Mouse (Mus musculus) neural tube, embryonic 15.5 days (tissue): ENCODE results near the gene Eif4e. TPM values are rescaled to one million over a fixed set of nuclear protein-coding genes. Genes with fewer than 3 reads are reported as not detected.
A peak's percentile ranks its signal among the peaks of the same experiment; 100 is the strongest.
"Not testable (repeated sequence)": the region's sequence is repeated elsewhere in the genome, so short reads cannot be mapped to it uniquely, and the experiment has no call there.

ENCODE experiments used
- ATAC-seq: fragments of 200-750 bp; cut with Nextera tagmentation; 2 replicates; pipeline ENCODE4 v1.8.0; 2017; ENCODE audit warnings: mild to moderate bottlenecking, moderate TSS enrichment, moderate library complexity; ENCODE audit not compliant: low FRiP score
- H3K27ac ChIP-seq: fragments of 300-500 bp; sonication (generic); replicated peaks from 2 replicates; pipeline ENCODE4 v1.5.1; 2015; ENCODE audit warnings: mild to moderate bottlenecking, inconsistent platforms
- H3K27me3 ChIP-seq: fragments of 300-500 bp; sonication (generic); replicated peaks from 2 replicates; pipeline ENCODE4 v1.6.1; 2015; ENCODE audit warnings: inconsistent platforms
- H3K36me3 ChIP-seq: fragments of 300-500 bp; sonication (generic); 2 replicates; pipeline ENCODE4 v1.6.1; 2015; ENCODE audit warnings: inconsistent platforms
- H3K4me1 ChIP-seq: fragments of 300-500 bp; sonication (generic); 2 replicates; pipeline ENCODE4 v1.6.1; 2015; ENCODE audit warnings: inconsistent platforms
- H3K4me2 ChIP-seq: fragments of 300-500 bp; sonication (generic); 2 replicates; pipeline ENCODE4 v1.6.1; 2015; ENCODE audit warnings: inconsistent platforms, mild to moderate bottlenecking, moderate library complexity
- H3K4me3 ChIP-seq: fragments of 300-500 bp; sonication (generic); replicated peaks from 2 replicates; pipeline ENCODE4 v1.5.1; 2015; ENCODE audit warnings: mild to moderate bottlenecking, inconsistent platforms
- H3K9ac ChIP-seq: fragments of 300-500 bp; sonication (generic); replicated peaks from 2 replicates; pipeline ENCODE4 v1.6.1; 2015; ENCODE audit warnings: mild to moderate bottlenecking, inconsistent platforms
- H3K9me3 ChIP-seq: fragments of 300-500 bp; sonication (generic); replicated peaks from 2 replicates; pipeline ENCODE4 v1.6.1; 2016; ENCODE audit warnings: inconsistent platforms
- WGBS: fragments of 180-500 bp; shearing (Covaris S2); methylation state at CpG from one replicate; pipeline ENCODE4 v1.1.7; 2015; ENCODE audit warnings: mixed read lengths; 5-methylcytosine and 5-hydroxymethylcytosine counted together
- polyA plus RNA-seq: library from polyadenylated mRNA; unstranded; fragments of >200 nt; fragmentation: Nextera tagmentation; extraction: Ambion mirVana; gene quantifications from 2 replicates; pipeline ENCODE4 v1.2.1, GENCODE M21; 2015

The Eif4e gene
- polyA plus RNA-seq, 1 experiment from 2014 or later, result 320 TPM

GRCm38 (mm10) chr3:138546678-138547077, 20.7 kb downstream of the Eif4e start:
- Histone ChIP-seq H3K4me2 (no peak overlapping the region), H3K4me1 (peaks cover 6% of the 10 kb centered on the region; the same call in 1 of the 2 replicates), H3K9ac (no peak overlapping the region), H3K4me3 (no peak overlapping the region), H3K27me3 (no peaks in the 10 kb centered on the region), H3K27ac (no peak overlapping the region), H3K9me3 (no peaks in the 10 kb centered on the region), H3K36me3 (peaks cover 18% of the 10 kb centered on the region)
- ATAC-seq, result no peak
- 80% methylated on average over 2 of the region's 2 CpGs for WGBS

GRCm38 (mm10) chr3:138549045-138549444, 23.1 kb downstream of the Eif4e start:
- H3K4me1 ChIP-seq, result peaks cover 6% of the 10 kb centered on the region; the same call in 1 of the 2 replicates
- ATAC-seq, result no peak
- 86% methylated on average over 4 of the region's 4 CpGs for WGBS
- peaks cover 24% of the 10 kb centered on the region for H3K36me3 ChIP-seq
- no peak overlapping the region for H3K4me3 ChIP-seq
- H3K27ac ChIP-seq, result no peak overlapping the region
- no peaks in the 10 kb centered on the region for H3K27me3 ChIP-seq
- H3K9ac ChIP-seq, result no peak overlapping the region
- no peak overlapping the region for H3K4me2 ChIP-seq
- no peaks in the 10 kb centered on the region for H3K9me3 ChIP-seq

GRCm38 (mm10) chr3:138550336-138551123, 24.6 kb downstream of the Eif4e start:
- no peak overlapping the region for H3K27ac ChIP-seq

GRCm38 (mm10) chr3:138555279-138555678, 29.3 kb downstream of the Eif4e start:
- 98% methylated on average over 8 of the region's 8 CpGs for WGBS
- H3K36me3 ChIP-seq, result peaks cover 39% of the 10 kb centered on the region
- not testable (repeated sequence) for ATAC-seq, H3K27me3 ChIP-seq, H3K4me1 ChIP-seq, H3K27ac ChIP-seq, H3K4me3 ChIP-seq, H3K9me3 ChIP-seq, H3K9ac ChIP-seq, H3K4me2 ChIP-seq

More at GRCm38 (mm10) chr3:138550336-138551123, 24.6 kb downstream of the Eif4e start:
- Histone ChIP-seq H3K4me2 (no peak overlapping the region), H3K36me3 (peaks cover 29% of the 10 kb centered on the region), H3K9me3 (no peaks in the 10 kb centered on the region), H3K27me3 (no peaks in the 10 kb centered on the region), H3K4me3 (no peak overlapping the region), H3K9ac (no peak overlapping the region), H3K4me1 (no peaks in the 10 kb centered on the region)
- WGBS, result 92% methylated on average over 19 of the region's 19 CpGs
- no peak for ATAC-seq

GRCm38 (mm10) chr3:138558529-138558928, 32.5 kb downstream of the Eif4e start:
- WGBS, result 39% methylated on average over 4 of the region's 4 CpGs
- no peaks in the 10 kb centered on the region for H3K27me3 ChIP-seq
- no peak overlapping the region for H3K9ac ChIP-seq
- H3K27ac ChIP-seq, result no peak overlapping the region
- H3K9me3 ChIP-seq, result no peaks in the 10 kb centered on the region
- no peak overlapping the region for H3K4me3 ChIP-seq
- H3K4me1 ChIP-seq, result no peaks in the 10 kb centered on the region
- peaks cover 19% of the 10 kb centered on the region for H3K36me3 ChIP-seq
- H3K4me2 ChIP-seq, result no peak overlapping the region
- peak; percentile 73; the same call in 1 of the 2 replicates for ATAC-seq

- H3K4me1 ChIP-seq, result no peaks in the 10 kb centered on the region
- no peaks in the 10 kb centered on the region for H3K9me3 ChIP-seq
- no peak for ATAC-seq
- no peak overlapping the region for H3K9ac ChIP-seq
- H3K36me3 ChIP-seq, result peaks cover 14% of the 10 kb centered on the region
- 53% methylated on average over 5 of the region's 5 CpGs for WGBS
- no peak overlapping the region for H3K27ac ChIP-seq
- H3K4me3 ChIP-seq, result no peak overlapping the region
- no peaks in the 10 kb centered on the region for H3K27me3 ChIP-seq
- no peak overlapping the region for H3K4me2 ChIP-seq
Measured at GRCm38 (mm10) chr3:138560242-138560641, 34.3 kb downstream of the Eif4e start.

GRCm38 (mm10) chr3:138560886-138561285, 34.9 kb downstream of the Eif4e start:
- Histone ChIP-seq H3K36me3 (peaks cover 14% of the 10 kb centered on the region), H3K27ac (no peak overlapping the region), H3K4me1 (no peaks in the 10 kb centered on the region), H3K4me3 (no peak overlapping the region), H3K27me3 (no peaks in the 10 kb centered on the region), H3K4me2 (no peak overlapping the region), H3K9me3 (no peaks in the 10 kb centered on the region), H3K9ac (no peak overlapping the region)
- 24% methylated on average over 3 of the region's 3 CpGs for WGBS
- no peak for ATAC-seq

- no peaks in the 10 kb centered on the region for H3K4me1 ChIP-seq
- ATAC-seq, result no peak
- H3K36me3 ChIP-seq, result no peaks in the 10 kb centered on the region
- H3K4me2 ChIP-seq, result no peak overlapping the region
- WGBS, result 94% methylated on average over 10 of the region's 10 CpGs
- no peaks in the 10 kb centered on the region; the same call in 1 of the 2 replicates for H3K9me3 ChIP-seq
- no peak overlapping the region for H3K27ac ChIP-seq
- no peaks in the 10 kb centered on the region for H3K27me3 ChIP-seq
- no peak overlapping the region for H3K4me3 ChIP-seq
- no peak overlapping the region for H3K9ac ChIP-seq
Measured at GRCm38 (mm10) chr3:138578867-138579266, 52.9 kb downstream of the Eif4e start.

- no peak overlapping the region for H3K27ac ChIP-seq
- no peaks in the 10 kb centered on the region for H3K36me3 ChIP-seq
- H3K27me3 ChIP-seq, result no peaks in the 10 kb centered on the region
- no peak overlapping the region for H3K4me3 ChIP-seq
- no peak overlapping the region for H3K4me2 ChIP-seq
- H3K9ac ChIP-seq, result no peak overlapping the region
- 22% methylated on average over 7 of the region's 7 CpGs for WGBS
- no peaks in the 10 kb centered on the region for H3K4me1 ChIP-seq
- no peak for ATAC-seq
- no peaks in the 10 kb centered on the region for H3K9me3 ChIP-seq
Measured at GRCm38 (mm10) chr3:138586213-138586612, 60.2 kb downstream of the Eif4e start.

- Histone ChIP-seq H3K4me1 (0 out of 2 replicates have a peak, but pooled peaks cover 7% of the 10 kb centered on the region), H3K4me2 (no peak overlapping the region), H3K36me3 (no peaks in the 10 kb centered on the region), H3K9me3 (no peaks in the 10 kb centered on the region), H3K4me3 (no peak overlapping the region), H3K27ac (no peak overlapping the region), H3K9ac (no peak overlapping the region), H3K27me3 (no peaks in the 10 kb centered on the region)
- ATAC-seq, result no peak
- 68% methylated on average over 4 of the region's 4 CpGs for WGBS
Measured at GRCm38 (mm10) chr3:138587137-138587536, 61.2 kb downstream of the Eif4e start.

- no peak overlapping the region for H3K4me2 ChIP-seq
- H3K27ac ChIP-seq, result no peak overlapping the region
- 86% methylated on average over 9 of the region's 9 CpGs for WGBS
- 0 out of 2 replicates have a peak, but pooled peaks cover 7% of the 10 kb centered on the region for H3K4me1 ChIP-seq
- H3K4me3 ChIP-seq, result no peak overlapping the region
- H3K9me3 ChIP-seq, result no peaks in the 10 kb centered on the region
- no peak overlapping the region for H3K9ac ChIP-seq
- ATAC-seq, result no peak
- H3K36me3 ChIP-seq, result no peaks in the 10 kb centered on the region
- H3K27me3 ChIP-seq, result no peaks in the 10 kb centered on the region
Measured at GRCm38 (mm10) chr3:138588001-138588400, 62.0 kb downstream of the Eif4e start.

- ATAC-seq, result no peak
- H3K4me2 ChIP-seq, result no peak overlapping the region
- WGBS, result 89% methylated on average over 4 of the region's 4 CpGs
- 0 out of 2 replicates have a peak, but pooled peaks cover 7% of the 10 kb centered on the region for H3K4me1 ChIP-seq
- no peak overlapping the region for H3K4me3 ChIP-seq
- H3K9me3 ChIP-seq, result no peaks in the 10 kb centered on the region
- no peaks in the 10 kb centered on the region for H3K27me3 ChIP-seq
- no peaks in the 10 kb centered on the region for H3K36me3 ChIP-seq
- H3K9ac ChIP-seq, result no peak overlapping the region
- H3K27ac ChIP-seq, result no peak overlapping the region
Measured at GRCm38 (mm10) chr3:138591002-138591401, 65.0 kb downstream of the Eif4e start.
